Mouse (Mus musculus) neural tube, embryonic 14.5 days (tissue): Measurements from ENCODE around the gene Nudt21. TPM values are rescaled to one million over a fixed set of nuclear protein-coding genes. Genes with fewer than 3 reads are reported as not detected.
"Not testable (repeated sequence)": the region's sequence is repeated elsewhere in the genome, so short reads cannot be mapped to it uniquely, and the experiment has no call there.

ENCODE experiments used
- ATAC-seq: fragments of 200-750 bp; cut with Nextera tagmentation; 2 replicates; pipeline ENCODE4 v1.8.0; 2017; ENCODE audit warnings: low read depth, mild to moderate bottlenecking, moderate TSS enrichment, moderate library complexity
- H3K27ac ChIP-seq: fragments of 300-500 bp; sonication (generic); 2 replicates; pipeline ENCODE4 v1.5.1; 2014; ENCODE audit warnings: low read depth, mild to moderate bottlenecking, control low read depth, low read length, moderate library complexity, mixed read lengths
- H3K27me3 ChIP-seq: fragments of 300-500 bp; sonication (generic); 2 replicates; pipeline ENCODE4 v1.6.1; 2014; ENCODE audit warnings: low read length; ENCODE audit not compliant: control insufficient read depth, insufficient read depth
- H3K36me3 ChIP-seq: fragments of 300-500 bp; sonication (generic); 2 replicates; pipeline ENCODE4 v1.6.1; 2014; ENCODE audit warnings: low read length, mixed read lengths; ENCODE audit not compliant: control insufficient read depth, insufficient read depth
- H3K4me1 ChIP-seq: fragments of 300-500 bp; sonication (generic); 2 replicates; pipeline ENCODE4 v1.6.1; 2014; ENCODE audit warnings: low read length; ENCODE audit not compliant: control insufficient read depth, insufficient read depth
- H3K4me2 ChIP-seq: fragments of 300-500 bp; sonication (generic); 2 replicates; pipeline ENCODE4 v1.6.1; 2014; ENCODE audit warnings: mild to moderate bottlenecking, low read depth, low read length, control low read depth
- H3K4me3 ChIP-seq: fragments of 300-500 bp; sonication (generic); 2 replicates; pipeline ENCODE4 v1.5.1; 2014; ENCODE audit warnings: low read depth, low read length, control low read depth, mixed read lengths
- H3K9ac ChIP-seq: fragments of 300-500 bp; sonication (generic); replicated peaks from 2 replicates; pipeline ENCODE4 v1.6.1; 2014; ENCODE audit warnings: low read depth, mild to moderate bottlenecking, control low read depth, low read length, mixed read lengths
- H3K9me3 ChIP-seq: fragments of 300-500 bp; sonication (generic); 2 replicates; pipeline ENCODE4 v1.6.1; 2016; ENCODE audit warnings: low read length; ENCODE audit not compliant: control insufficient read depth
- WGBS: fragments of 180-500 bp; shearing (Covaris S2); extraction: QIAGEN DNeasy Blood & Tissue Kit; methylation state at CpG from one replicate; pipeline ENCODE4 v1.1.7; 2014; 5-methylcytosine and 5-hydroxymethylcytosine counted together
- polyA plus RNA-seq: library from polyadenylated mRNA; unstranded; fragments of >200 nt; fragmentation: Nextera tagmentation; extraction: Ambion mirVana; gene quantifications from 2 replicates; pipeline ENCODE4 v1.2.1, GENCODE M21; 2014

Gene Nudt21
- polyA plus RNA-seq, 1 experiment from 2014 or later: 89.7 TPM

- H3K36me3 ChIP-seq, H3K9me3 ChIP-seq, H3K27me3 ChIP-seq: not testable (repeated sequence)
- peak overlapping the region; percentile 87 for H3K4me2 ChIP-seq
- H3K4me1 ChIP-seq: peaks cover 20% of the 10 kb centered on the region
- ATAC-seq: peak; percentile 93
- peak overlapping the region; percentile 59 for H3K4me3 ChIP-seq
- WGBS: under 1% methylated on average over 21 of the region's 32 CpGs
- peak overlapping the region; percentile 72 for H3K27ac ChIP-seq
- H3K9ac ChIP-seq: peak overlapping the region; percentile 47
These were observed 290 bp downstream of the Nudt21 start for GRCm38 (mm10) chr8:94036541-94036940.

GRCm38 (mm10) chr8:94035200-94035599, 1.6 kb downstream of the Nudt21 start:
- Histone ChIP-seq H3K4me3 (no peak overlapping the region), H3K9me3 (no peaks in the 10 kb centered on the region), H3K9ac (no peak overlapping the region), H3K27me3 (no peaks in the 10 kb centered on the region), H3K4me2 (peak overlapping the region; percentile 25; the same call in 1 of the 2 replicates), H3K27ac (no peak overlapping the region), H3K36me3 (peaks cover 7% of the 10 kb centered on the region), H3K4me1 (peaks cover 20% of the 10 kb centered on the region)
- no peak for ATAC-seq
- WGBS: 63% methylated on average over 5 of the region's 5 CpGs

- Histone ChIP-seq H3K4me1 (peaks cover 20% of the 10 kb centered on the region), H3K27ac (no peak overlapping the region), H3K9ac (no peak overlapping the region), H3K36me3 (peaks cover 20% of the 10 kb centered on the region), H3K27me3 (no peaks in the 10 kb centered on the region), H3K4me3 (no peak overlapping the region), H3K9me3 (no peaks in the 10 kb centered on the region), H3K4me2 (no peak overlapping the region)
- 59% methylated on average over 3 of the region's 3 CpGs for WGBS
- no peak for ATAC-seq
These were observed 3.2 kb downstream of the Nudt21 start for GRCm38 (mm10) chr8:94033601-94034000.

GRCm38 (mm10) chr8:94029701-94030100, 7.1 kb downstream of the Nudt21 start:
- Histone ChIP-seq H3K9ac (no peak overlapping the region), H3K9me3 (no peaks in the 10 kb centered on the region), H3K27ac (no peak overlapping the region), H3K4me3 (no peak overlapping the region), H3K36me3 (peaks cover 36% of the 10 kb centered on the region), H3K4me2 (no peak overlapping the region), H3K27me3 (no peaks in the 10 kb centered on the region), H3K4me1 (peaks cover 5% of the 10 kb centered on the region; the same call in 1 of the 2 replicates)
- no peak for ATAC-seq
- 98% methylated on average over 9 of the region's 9 CpGs for WGBS

- 95% methylated on average over 6 of the region's 6 CpGs for WGBS
These were observed 12.9 kb downstream of the Nudt21 start for GRCm38 (mm10) chr8:94023916-94024315.

GRCm38 (mm10) chr8:94013026-94013612, 23.7 kb downstream of the Nudt21 start:
- ATAC-seq: no peak
- Histone ChIP-seq H3K4me3 (peak overlapping the region; percentile 97), H3K9me3 (no peaks in the 10 kb centered on the region), H3K4me2 (peak overlapping the region; percentile 84), H3K27ac (peak overlapping the region; percentile 93), H3K9ac (peak overlapping the region; percentile 97), H3K27me3 (no peaks in the 10 kb centered on the region), H3K36me3 (no peaks in the 10 kb centered on the region), H3K4me1 (peaks cover 20% of the 10 kb centered on the region)
- WGBS: 44% methylated on average over 7 of the region's 7 CpGs

More at GRCm38 (mm10) chr8:94023916-94024315, 12.9 kb downstream of the Nudt21 start:
- no peak overlapping the region for H3K9ac ChIP-seq
- no peak overlapping the region for H3K4me2 ChIP-seq
- H3K9me3 ChIP-seq: no peaks in the 10 kb centered on the region
- no peaks in the 10 kb centered on the region for H3K27me3 ChIP-seq
- no peak overlapping the region for H3K4me3 ChIP-seq
- no peaks in the 10 kb centered on the region for H3K4me1 ChIP-seq
- H3K27ac ChIP-seq: no peak overlapping the region
- peaks cover 46% of the 10 kb centered on the region for H3K36me3 ChIP-seq
- ATAC-seq: no peak

- under 1% methylated on average over 80 of the region's 130 CpGs for WGBS
- Histone ChIP-seq H3K9ac (peak within 1 kb of the TSS; percentile 97), H3K36me3 (no peaks in the 10 kb centered on the region), H3K9me3 (no peaks in the 10 kb centered on the region), H3K4me2 (peak within 1 kb of the TSS; percentile 84), H3K4me1 (peaks cover 20% of the 10 kb centered on the region), H3K27me3 (no peaks in the 10 kb centered on the region), H3K4me3 (peak within 1 kb of the TSS; percentile 97), H3K27ac (peak within 1 kb of the TSS; percentile 93)
- peak; percentile 95 for ATAC-seq
These were observed 24.5 kb downstream of the Nudt21 start, which contains the start of gene Amfr for GRCm38 (mm10) chr8:94012013-94012951. TSS of gene Amfr (minus strand) at chr8:94012842.

- H3K9me3 ChIP-seq: no peaks in the 10 kb centered on the region
- H3K27ac ChIP-seq: peak overlapping the region; percentile 93
- peak overlapping the region; percentile 84 for H3K4me2 ChIP-seq
- H3K4me3 ChIP-seq: peak overlapping the region; percentile 97
- peaks cover 20% of the 10 kb centered on the region for H3K4me1 ChIP-seq
- 4% methylated on average over 48 of the region's 48 CpGs for WGBS
- peak overlapping the region; percentile 97 for H3K9ac ChIP-seq
- H3K27me3 ChIP-seq: no peaks in the 10 kb centered on the region
- no peaks in the 10 kb centered on the region for H3K36me3 ChIP-seq
- no peak; the same call in 1 of the 2 replicates for ATAC-seq
These were observed 25.5 kb downstream of the Nudt21 start for GRCm38 (mm10) chr8:94011076-94012012.
